Mouse (Mus musculus) C2C12 (cell line): ENCODE measurements around the gene Upf2.

Source experiments
- CEBPB ChIP-seq: IDR thresholded peaks from one replicate; pipeline ENCODE4 v1.6.1; 2011; ENCODE audit warnings: low read depth, mild to moderate bottlenecking, control low read depth, moderate library complexity
- CTCF ChIP-seq: IDR thresholded peaks from one replicate; pipeline ENCODE4 v1.5.1; 2011; ENCODE audit not compliant: control insufficient read depth, insufficient read depth, insufficient read length
- MAX ChIP-seq: IDR thresholded peaks from one replicate; pipeline ENCODE4 v1.6.1; 2011; ENCODE audit warnings: mild to moderate bottlenecking, control low read depth
- MYOD1 ChIP-seq: IDR thresholded peaks from one replicate; pipeline ENCODE4 v1.6.1; 2011; ENCODE audit warnings: low read depth; ENCODE audit not compliant: control insufficient read depth, insufficient read length
- MYOG ChIP-seq: IDR thresholded peaks from one replicate; pipeline ENCODE4 v1.6.1; 2011; ENCODE audit not compliant: control insufficient read depth, insufficient read length; ENCODE audit errors: extremely low read depth

DNA sequence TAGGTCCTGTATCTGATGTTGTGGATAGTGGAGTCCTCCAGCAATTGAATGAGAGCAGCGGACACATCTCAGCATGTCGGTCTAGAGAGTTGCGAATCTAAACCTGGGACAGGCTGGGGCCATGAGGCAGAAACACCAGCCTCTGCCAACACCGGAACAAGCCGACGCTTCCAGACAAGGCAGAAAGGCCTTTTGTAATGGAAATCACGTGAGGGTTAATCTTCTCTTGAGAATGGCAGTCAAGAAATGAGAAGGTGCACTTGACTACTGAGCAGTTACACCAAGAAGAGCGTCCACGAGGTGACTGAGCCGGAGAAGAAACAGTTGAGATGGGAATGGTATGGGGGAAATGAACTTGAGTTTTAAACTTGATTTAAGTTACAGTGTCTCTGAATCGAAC is 104.2 kb downstream of the Upf2 start:
- TF ChIP-seq CTCF (no peak), CEBPB (no peak), MYOG (no peak), MAX (no peak), MYOD1 (no peak)
